Mouse (Mus musculus): ENCODE measurements at regions not wholly inside any gene's neighbourhood (a gene's known extent, or its start where the extent isn't known, plus 50 kb on each side); places are given as distances from the start of the nearest gene placed in this dataset.

DNA sequence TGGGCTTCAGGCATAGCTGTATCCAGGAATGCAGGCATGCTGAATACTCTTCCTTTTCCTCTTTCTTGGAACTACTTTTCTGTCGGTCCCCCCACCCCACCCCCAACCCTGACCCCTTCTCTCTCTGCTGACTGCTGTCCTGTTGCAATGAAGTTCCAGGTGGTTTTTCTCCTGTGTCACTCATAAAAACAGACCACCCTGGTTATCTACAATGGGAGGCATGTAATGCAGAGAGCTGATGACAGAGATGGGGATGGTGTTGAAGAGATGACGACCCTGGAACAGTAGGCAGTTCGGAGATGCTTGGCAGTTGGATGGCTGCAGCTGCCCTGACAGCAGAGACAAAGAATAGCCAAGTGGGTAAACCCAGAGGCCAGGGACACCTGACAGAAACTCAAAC lies 195.5 kb downstream of the Rybp start:
- Histone ChIP-seq H3K4me2 (ENCODE audit: low read length) (no peak overlapping the region), H3K27me3 (replicated peaks; ENCODE audit: control insufficient read depth, insufficient read depth, low read length) (no peaks in the 10 kb centered on the region), H3K4me1 (replicated peaks; ENCODE audit: control insufficient read depth, insufficient read depth, low read length) (no peaks in the 10 kb centered on the region), H3K27ac (ENCODE audit: low read length) (no peak overlapping the region), H3K9me3 (ENCODE audit: control insufficient read depth, low read length) (no peaks in the 10 kb centered on the region), H3K36me3 (ENCODE audit: control insufficient read depth, insufficient read depth) (no peaks in the 10 kb centered on the region), H3K4me3 (replicated peaks; ENCODE audit: low read length) (no peak overlapping the region), H3K9ac (replicated peaks; ENCODE audit: low read depth, low read length) (no peak overlapping the region)
- WGBS: 78% methylated on average over 3 of the region's 3 CpGs
- ATAC-seq: no peak

DNA sequence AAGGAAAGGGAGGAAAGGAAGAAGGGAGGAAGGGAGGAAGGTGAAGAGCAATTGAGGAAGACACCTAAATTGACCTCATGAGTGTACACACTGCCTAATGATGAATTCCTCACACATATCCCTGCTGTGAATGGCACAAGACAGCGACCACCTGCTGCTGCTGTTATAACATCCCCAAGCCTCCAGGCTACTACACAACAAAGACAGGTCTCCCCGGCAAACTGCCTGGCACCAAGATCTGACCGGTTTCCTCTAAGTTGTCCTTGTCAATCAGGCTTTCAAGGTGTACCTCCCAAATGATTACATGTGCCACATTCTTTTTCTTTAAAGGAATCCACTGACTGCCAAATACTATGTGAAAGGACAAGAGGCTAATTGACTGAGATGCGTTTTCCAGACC lies 198.7 kb downstream of the Rybp start:
- WGBS: 50% methylated on average over 4 of the region's 4 CpGs
- Histone ChIP-seq H3K36me3 (ENCODE audit: control insufficient read depth, insufficient read depth) (no peaks in the 10 kb centered on the region), H3K9me3 (ENCODE audit: control insufficient read depth, low read length) (no peaks in the 10 kb centered on the region), H3K4me3 (replicated peaks; ENCODE audit: low read length) (no peak overlapping the region), H3K4me1 (replicated peaks; ENCODE audit: control insufficient read depth, insufficient read depth, low read length) (no peaks in the 10 kb centered on the region), H3K4me2 (ENCODE audit: low read length) (no peak overlapping the region), H3K27me3 (replicated peaks; ENCODE audit: control insufficient read depth, insufficient read depth, low read length) (no peaks in the 10 kb centered on the region), H3K9ac (replicated peaks; ENCODE audit: low read depth, low read length) (no peak overlapping the region), H3K27ac (ENCODE audit: low read length) (no peak overlapping the region)
- ATAC-seq: no peak

DNA sequence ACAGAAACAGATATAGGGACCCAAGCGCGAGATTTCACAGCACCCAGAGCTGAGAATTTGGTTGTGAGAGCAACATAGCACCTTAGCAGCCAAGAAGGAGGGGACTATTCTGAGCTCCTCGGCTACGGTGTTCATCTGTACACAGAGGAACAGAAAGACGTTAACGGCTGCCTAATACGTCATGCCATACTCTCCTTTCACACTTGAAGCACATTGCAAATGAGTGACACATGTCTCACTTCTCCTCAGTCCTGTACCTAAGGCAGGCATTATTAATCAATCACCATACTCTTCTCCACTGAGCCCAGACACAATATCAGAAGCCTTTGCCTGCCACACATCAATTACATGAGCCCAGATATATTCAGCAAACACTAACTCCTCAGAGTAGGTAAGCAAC lies 200.5 kb downstream of the Rybp start:
- Histone ChIP-seq H3K9ac (replicated peaks; ENCODE audit: low read depth, low read length) (no peak overlapping the region), H3K4me2 (ENCODE audit: low read length) (no peak overlapping the region), H3K4me1 (replicated peaks; ENCODE audit: control insufficient read depth, insufficient read depth, low read length) (no peaks in the 10 kb centered on the region), H3K27me3 (replicated peaks; ENCODE audit: control insufficient read depth, insufficient read depth, low read length) (no peaks in the 10 kb centered on the region), H3K27ac (ENCODE audit: low read length) (no peak overlapping the region), H3K36me3 (ENCODE audit: control insufficient read depth, insufficient read depth) (no peaks in the 10 kb centered on the region), H3K9me3 (ENCODE audit: control insufficient read depth, low read length) (no peaks in the 10 kb centered on the region), H3K4me3 (replicated peaks; ENCODE audit: low read length) (no peak overlapping the region)
- 61% methylated on average over 7 of the region's 7 CpGs for WGBS
- 0 out of 2 replicates have a peak, but pooled peaks have one; percentile 28 for ATAC-seq

GRCm38 (mm10) chr6:100085981-100086380 lies 201.3 kb downstream of the Rybp start:
- H3K4me2 ChIP-seq (ENCODE audit: low read length): no peak overlapping the region
- no peak overlapping the region for H3K4me3 ChIP-seq (replicated peaks; ENCODE audit: low read length)
- no peaks in the 10 kb centered on the region for H3K9me3 ChIP-seq (ENCODE audit: control insufficient read depth, low read length)
- no peak overlapping the region for H3K27ac ChIP-seq (ENCODE audit: low read length)
- no peaks in the 10 kb centered on the region for H3K4me1 ChIP-seq (replicated peaks; ENCODE audit: control insufficient read depth, insufficient read depth, low read length)
- no peak overlapping the region for H3K9ac ChIP-seq (replicated peaks; ENCODE audit: low read depth, low read length)
- 17% methylated on average over 1 of the region's 1 CpGs for WGBS
- no peaks in the 10 kb centered on the region for H3K36me3 ChIP-seq (ENCODE audit: control insufficient read depth, insufficient read depth)
- no peaks in the 10 kb centered on the region for H3K27me3 ChIP-seq (replicated peaks; ENCODE audit: control insufficient read depth, insufficient read depth, low read length)
- ATAC-seq: no peak

DNA sequence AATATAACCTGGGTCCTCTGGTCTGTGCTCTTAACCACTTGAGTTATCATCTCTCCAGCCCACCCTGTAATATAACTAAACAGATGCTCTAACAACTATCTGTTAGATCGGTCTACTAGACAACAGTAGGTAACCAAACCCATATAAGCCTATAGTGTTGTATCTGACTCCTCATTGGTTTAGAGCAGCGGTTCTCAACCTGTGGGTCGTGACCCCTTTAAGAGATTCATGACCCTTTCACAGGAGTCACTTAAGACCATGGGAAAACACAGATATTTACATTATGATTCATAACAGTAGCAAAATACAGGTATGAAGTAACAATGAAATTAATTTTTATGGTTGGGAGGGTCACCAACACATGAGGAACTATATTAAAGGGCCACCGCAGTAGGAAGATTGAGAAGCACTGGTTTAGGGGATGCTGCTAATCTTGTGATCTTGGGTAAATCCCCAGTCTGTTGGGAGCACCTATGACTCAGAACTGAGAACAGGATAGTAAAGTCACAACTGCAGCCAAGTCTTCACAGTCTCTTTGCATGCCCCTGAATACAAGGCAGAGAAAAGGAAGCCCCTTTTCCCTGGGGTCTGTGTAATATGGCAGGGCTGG lies 203.3 kb downstream of the Rybp start:
- ATAC-seq: no peak
- 91% methylated on average over 4 of the region's 4 CpGs for WGBS
- no peak overlapping the region for H3K4me2 ChIP-seq (ENCODE audit: low read length)

GRCm38 (mm10) chr6:100083127-100083526 lies 204.2 kb downstream of the Rybp start:
- H3K27me3 ChIP-seq (replicated peaks; ENCODE audit: control insufficient read depth, insufficient read depth, low read length): no peaks in the 10 kb centered on the region
- no peaks in the 10 kb centered on the region for H3K4me1 ChIP-seq (replicated peaks; ENCODE audit: control insufficient read depth, insufficient read depth, low read length)
- no peak overlapping the region for H3K4me2 ChIP-seq (ENCODE audit: low read length)
- no peaks in the 10 kb centered on the region for H3K9me3 ChIP-seq (ENCODE audit: control insufficient read depth, low read length)
- no peak overlapping the region for H3K4me3 ChIP-seq (replicated peaks; ENCODE audit: low read length)
- no peak overlapping the region for H3K9ac ChIP-seq (replicated peaks; ENCODE audit: low read depth, low read length)
- no peaks in the 10 kb centered on the region for H3K36me3 ChIP-seq (ENCODE audit: control insufficient read depth, insufficient read depth)
- H3K27ac ChIP-seq (ENCODE audit: low read length): no peak overlapping the region
- ATAC-seq: no peak
- 80% methylated on average over 5 of the region's 5 CpGs for WGBS

More for the DNA sequence above, 203.3 kb downstream of the Rybp start:
- no peaks in the 10 kb centered on the region for H3K4me1 ChIP-seq (replicated peaks; ENCODE audit: control insufficient read depth, insufficient read depth, low read length)
- no peaks in the 10 kb centered on the region for H3K36me3 ChIP-seq (ENCODE audit: control insufficient read depth, insufficient read depth)
- H3K27ac ChIP-seq (ENCODE audit: low read length): no peak overlapping the region
- no peak overlapping the region for H3K4me3 ChIP-seq (replicated peaks; ENCODE audit: low read length)
- H3K9ac ChIP-seq (replicated peaks; ENCODE audit: low read depth, low read length): no peak overlapping the region
- H3K27me3 ChIP-seq (replicated peaks; ENCODE audit: control insufficient read depth, insufficient read depth, low read length): no peaks in the 10 kb centered on the region
- H3K9me3 ChIP-seq (ENCODE audit: control insufficient read depth, low read length): no peaks in the 10 kb centered on the region

DNA sequence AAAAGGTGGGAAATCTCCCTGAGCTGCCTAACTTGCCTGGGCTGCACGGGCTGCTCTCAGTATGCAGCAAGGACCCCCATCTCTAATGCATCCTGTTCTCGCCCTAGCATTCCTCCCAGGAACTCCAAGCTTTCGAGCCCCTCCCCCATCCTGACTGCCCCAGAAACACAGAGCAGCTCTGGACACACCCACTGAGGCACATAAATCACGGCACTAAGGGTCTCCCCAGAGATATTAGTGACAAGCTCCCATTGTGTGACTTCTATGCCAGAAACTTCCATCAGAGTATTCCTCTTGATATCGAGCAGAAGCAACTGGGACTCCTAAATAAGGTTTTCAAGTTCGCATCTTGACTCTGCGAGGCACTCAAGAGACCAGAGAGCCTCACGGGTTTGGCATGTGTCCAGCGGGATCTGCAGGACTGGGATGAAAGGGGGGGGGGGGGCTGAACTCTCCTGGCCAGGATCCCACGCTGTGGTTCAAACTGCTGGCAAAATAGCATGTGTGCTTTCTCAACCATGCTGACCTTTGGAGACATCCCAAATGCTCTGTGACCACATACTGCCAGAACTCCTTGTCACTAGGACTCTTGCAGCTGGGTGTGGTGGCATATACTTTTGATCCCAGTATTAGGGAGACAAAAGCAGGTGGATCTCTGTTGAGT lies 212.5 kb downstream of the Rybp start:
- H3K36me3 ChIP-seq (ENCODE audit: control insufficient read depth, insufficient read depth): no peaks in the 10 kb centered on the region
- H3K27ac ChIP-seq (ENCODE audit: low read length): no peak overlapping the region
- ATAC-seq: peak; percentile 28; the same call in 1 of the 2 replicates
- peaks cover 13% of the 10 kb centered on the region for H3K4me1 ChIP-seq (replicated peaks; ENCODE audit: control insufficient read depth, insufficient read depth, low read length)
- WGBS: 11% methylated on average over 10 of the region's 10 CpGs
- H3K27me3 ChIP-seq (replicated peaks; ENCODE audit: control insufficient read depth, insufficient read depth, low read length): no peaks in the 10 kb centered on the region
- 0 out of 2 replicates have a peak, but pooled peaks cover 5% of the 10 kb centered on the region for H3K9me3 ChIP-seq (ENCODE audit: control insufficient read depth, low read length)
- H3K9ac ChIP-seq (replicated peaks; ENCODE audit: low read depth, low read length): no peak overlapping the region
- H3K4me3 ChIP-seq (replicated peaks; ENCODE audit: low read length): no peak overlapping the region
- no peak overlapping the region for H3K4me2 ChIP-seq (ENCODE audit: low read length)

DNA sequence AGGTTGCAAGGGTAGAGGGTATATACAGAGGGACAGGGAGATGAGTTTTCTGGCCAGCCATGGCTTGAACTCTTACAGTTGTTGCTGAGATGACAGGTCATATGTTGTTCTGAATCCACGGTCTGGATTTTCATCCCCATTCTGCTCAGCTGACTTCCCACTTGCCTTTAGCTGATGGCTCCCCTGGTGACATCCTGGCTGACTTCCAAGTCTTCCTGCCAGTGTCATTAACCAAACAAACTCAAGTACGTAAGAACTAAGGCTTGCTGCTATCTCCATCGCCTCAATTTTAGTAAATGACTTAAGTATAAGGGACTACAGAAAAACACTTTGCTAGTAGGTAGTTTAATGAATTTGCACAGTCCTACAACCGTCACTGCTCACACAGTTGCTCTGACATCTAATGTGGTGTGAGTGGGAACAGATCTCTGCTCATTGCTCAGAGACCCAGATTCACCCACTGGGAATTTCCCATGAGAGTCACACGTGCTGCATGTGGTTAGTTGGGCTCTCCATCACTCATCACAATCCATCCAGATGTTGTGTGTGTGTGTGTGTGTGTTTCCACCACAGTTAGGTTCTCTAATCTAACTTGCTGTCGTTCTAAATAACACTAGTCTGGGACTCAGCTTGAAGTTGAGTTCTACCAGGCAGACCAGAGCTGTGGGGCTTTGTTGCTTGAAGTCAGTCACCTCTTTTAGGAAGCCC lies 214.9 kb downstream of the Rybp start:
- peaks cover 17% of the 10 kb centered on the region for H3K4me1 ChIP-seq (replicated peaks; ENCODE audit: control insufficient read depth, insufficient read depth, low read length)
- no peak for ATAC-seq
- no peak overlapping the region for H3K4me3 ChIP-seq (replicated peaks; ENCODE audit: low read length)
- no peak overlapping the region for H3K9ac ChIP-seq (replicated peaks; ENCODE audit: low read depth, low read length)
- H3K9me3 ChIP-seq (ENCODE audit: control insufficient read depth, low read length): 0 out of 2 replicates have a peak, but pooled peaks cover 5% of the 10 kb centered on the region
- no peaks in the 10 kb centered on the region for H3K36me3 ChIP-seq (ENCODE audit: control insufficient read depth, insufficient read depth)
- no peaks in the 10 kb centered on the region for H3K27me3 ChIP-seq (replicated peaks; ENCODE audit: control insufficient read depth, insufficient read depth, low read length)
- H3K4me2 ChIP-seq (ENCODE audit: low read length): no peak overlapping the region
- WGBS: 49% methylated on average over 6 of the region's 6 CpGs
- H3K27ac ChIP-seq (ENCODE audit: low read length): no peak overlapping the region

DNA sequence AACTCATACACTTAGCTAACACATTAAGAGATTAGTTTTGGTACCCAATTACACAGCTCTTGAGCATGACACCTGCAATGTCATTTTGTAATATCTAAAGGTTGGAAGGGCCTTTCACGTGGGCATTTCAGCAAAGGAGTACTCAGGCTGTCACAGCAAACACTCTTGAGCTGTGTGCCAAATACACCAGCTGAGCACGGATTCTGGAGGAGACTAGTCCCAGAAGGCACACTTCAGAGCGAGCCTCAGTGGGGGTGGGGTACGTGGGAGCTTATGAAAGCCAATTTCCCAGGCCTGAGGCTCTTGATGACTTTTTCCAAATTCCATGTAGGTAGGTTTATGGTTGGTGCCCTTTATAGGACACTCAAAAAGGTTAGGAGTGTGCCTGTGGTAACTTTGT lies 218.1 kb downstream of the Rybp start:
- no peaks in the 10 kb centered on the region for H3K27me3 ChIP-seq (replicated peaks; ENCODE audit: control insufficient read depth, insufficient read depth, low read length)
- WGBS: 44% methylated on average over 4 of the region's 4 CpGs
- H3K4me1 ChIP-seq (replicated peaks; ENCODE audit: control insufficient read depth, insufficient read depth, low read length): peaks cover 7% of the 10 kb centered on the region; the same call in 1 of the 2 replicates
- no peaks in the 10 kb centered on the region for H3K36me3 ChIP-seq (ENCODE audit: control insufficient read depth, insufficient read depth)
- ATAC-seq: no peak
- no peak overlapping the region for H3K27ac ChIP-seq (ENCODE audit: low read length)
- no peaks in the 10 kb centered on the region for H3K9me3 ChIP-seq (ENCODE audit: control insufficient read depth, low read length)
- H3K4me3 ChIP-seq (replicated peaks; ENCODE audit: low read length): no peak overlapping the region
- H3K4me2 ChIP-seq (ENCODE audit: low read length): no peak overlapping the region
- no peak overlapping the region for H3K9ac ChIP-seq (replicated peaks; ENCODE audit: low read depth, low read length)
